Mouse (Mus musculus) midbrain, embryonic 11.5 days (tissue): ENCODE measurements around the gene H2al1j. TPM values are rescaled to one million over a fixed set of nuclear protein-coding genes. Genes with fewer than 3 reads are reported as not detected.
"Not testable (repeated sequence)": the region's sequence is repeated elsewhere in the genome, so short reads cannot be mapped to it uniquely, and the experiment has no call there.

Source experiments
- ATAC-seq: fragments of 200-750 bp; cut with Nextera tagmentation; 2 replicates; pipeline ENCODE4 v1.8.0; 2017; ENCODE audit warnings: moderate TSS enrichment, moderate library complexity; ENCODE audit not compliant: low FRiP score
- DNase-seq: peaks from one replicate; pipeline ENCODE4 v3.0.0; 2015; ENCODE audit warnings: low spot score; ENCODE audit errors: missing footprints
- H3K27ac ChIP-seq: fragments of 300-500 bp; sonication (generic); 2 replicates; pipeline ENCODE4 v1.5.1; 2014; ENCODE audit warnings: low read depth, low read length
- H3K27me3 ChIP-seq: fragments of 300-500 bp; sonication (generic); 2 replicates; pipeline ENCODE4 v1.6.1; 2014; ENCODE audit warnings: mild to moderate bottlenecking, low read length, moderate library complexity, mixed read lengths; ENCODE audit not compliant: control insufficient read depth, insufficient read depth
- H3K36me3 ChIP-seq: fragments of 300-500 bp; sonication (generic); 2 replicates; pipeline ENCODE4 v1.6.1; 2014; ENCODE audit warnings: mild to moderate bottlenecking, low read length, moderate library complexity, mixed read lengths; ENCODE audit not compliant: control insufficient read depth, insufficient read depth
- H3K4me1 ChIP-seq: fragments of 300-500 bp; sonication (generic); 2 replicates; pipeline ENCODE4 v1.6.1; 2014; ENCODE audit warnings: low read length; ENCODE audit not compliant: control insufficient read depth, insufficient read depth
- H3K4me2 ChIP-seq: fragments of 300-500 bp; sonication (generic); 2 replicates; pipeline ENCODE4 v1.6.1; 2014; ENCODE audit warnings: mild to moderate bottlenecking, moderate library complexity
- H3K4me3 ChIP-seq: fragments of 300-500 bp; sonication (generic); 2 replicates; pipeline ENCODE4 v1.5.1; 2014; ENCODE audit warnings: low read depth, low read length
- H3K9ac ChIP-seq: fragments of 300-500 bp; sonication (generic); 2 replicates; pipeline ENCODE4 v1.6.1; 2014; ENCODE audit warnings: low read length
- H3K9me3 ChIP-seq: fragments of 300-500 bp; sonication (generic); 2 replicates; pipeline ENCODE4 v1.6.1; 2016; ENCODE audit warnings: low read length; ENCODE audit not compliant: control insufficient read depth
- WGBS: fragments of 180-500 bp; shearing (Covaris S2); extraction: QIAGEN DNeasy Blood & Tissue Kit; methylation state at CpG from one replicate; pipeline ENCODE4 v1.1.7; 2014; 5-methylcytosine and 5-hydroxymethylcytosine counted together
- polyA plus RNA-seq: library from polyadenylated mRNA; unstranded; fragments of >200 nt; fragmentation: Nextera tagmentation; extraction: Ambion mirVana; gene quantifications from 2 replicates; pipeline ENCODE4 v1.2.1, GENCODE M21; 2014

H2al1j gene
- polyA plus RNA-seq, 1 experiment from 2014 or later: not detected

DNA sequence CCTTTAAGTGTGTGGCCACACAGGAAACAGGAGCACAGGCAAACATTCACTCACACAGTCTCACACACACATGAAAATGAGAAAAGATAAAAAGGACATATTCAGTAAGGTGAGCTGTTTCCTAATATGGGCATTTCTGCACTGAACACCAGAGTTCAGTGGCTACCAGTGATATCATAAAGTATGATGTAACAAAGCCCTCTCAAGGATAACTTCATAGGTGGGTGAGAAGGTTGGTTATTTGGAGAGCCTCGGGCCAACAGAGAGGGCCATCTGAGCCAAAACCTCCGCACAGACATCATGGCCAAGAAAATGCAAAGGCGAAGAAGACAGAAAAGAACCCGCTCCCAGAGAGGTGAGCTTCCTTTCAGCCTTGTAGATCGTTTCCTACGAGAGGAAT lies 12.8 kb upstream of the H2al1j start, which contains the start of gene H2al1f:
Gene H2al1f (plus strand): TSS at position 301 of the 400 bp plus-strand sequence.
- H3K27ac ChIP-seq, H3K9ac ChIP-seq, H3K4me2 ChIP-seq, H3K9me3 ChIP-seq, H3K27me3 ChIP-seq, H3K4me3 ChIP-seq, H3K36me3 ChIP-seq, ATAC-seq, DNase-seq, H3K4me1 ChIP-seq: not testable (repeated sequence)
- no CpG with 5 or more reads among the region's 6 CpGs for WGBS

DNA sequence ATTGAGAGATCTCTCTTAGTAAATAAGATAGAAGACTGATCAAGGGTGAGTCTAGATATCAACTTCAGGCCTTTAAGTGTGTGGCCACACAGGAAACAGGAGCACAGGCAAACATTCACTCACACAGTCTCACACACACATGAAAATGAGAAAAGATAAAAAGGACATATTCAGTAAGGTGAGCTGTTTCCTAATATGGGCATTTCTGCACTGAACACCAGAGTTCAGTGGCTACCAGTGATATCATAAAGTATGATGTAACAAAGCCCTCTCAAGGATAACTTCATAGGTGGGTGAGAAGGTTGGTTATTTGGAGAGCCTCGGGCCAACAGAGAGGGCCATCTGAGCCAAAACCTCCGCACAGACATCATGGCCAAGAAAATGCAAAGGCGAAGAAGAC lies 9.7 kb upstream of the H2al1j start, which contains the start of gene H2al1g:
Gene H2al1g (plus strand): TSS at position 301 of the 400 bp plus-strand sequence.
- no CpG with 5 or more reads among the region's 3 CpGs for WGBS
- not testable (repeated sequence) for H3K4me2 ChIP-seq, DNase-seq, H3K9ac ChIP-seq, H3K9me3 ChIP-seq, H3K27me3 ChIP-seq, ATAC-seq, H3K4me3 ChIP-seq, H3K27ac ChIP-seq, H3K36me3 ChIP-seq, H3K4me1 ChIP-seq

DNA sequence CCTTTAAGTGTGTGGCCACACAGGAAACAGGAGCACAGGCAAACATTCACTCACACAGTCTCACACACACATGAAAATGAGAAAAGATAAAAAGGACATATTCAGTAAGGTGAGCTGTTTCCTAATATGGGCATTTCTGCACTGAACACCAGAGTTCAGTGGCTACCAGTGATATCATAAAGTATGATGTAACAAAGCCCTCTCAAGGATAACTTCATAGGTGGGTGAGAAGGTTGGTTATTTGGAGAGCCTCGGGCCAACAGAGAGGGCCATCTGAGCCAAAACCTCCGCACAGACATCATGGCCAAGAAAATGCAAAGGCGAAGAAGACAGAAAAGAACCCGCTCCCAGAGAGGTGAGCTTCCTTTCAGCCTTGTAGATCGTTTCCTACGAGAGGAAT lies 6.4 kb upstream of the H2al1j start, which contains the start of gene H2al1h:
Gene H2al1h (plus strand): TSS at position 301 of the 400 bp plus-strand sequence.
- WGBS: no CpG with 5 or more reads among the region's 6 CpGs
- not testable (repeated sequence) for H3K4me3 ChIP-seq, H3K4me1 ChIP-seq, H3K27me3 ChIP-seq, H3K36me3 ChIP-seq, H3K27ac ChIP-seq, H3K4me2 ChIP-seq, H3K9ac ChIP-seq, H3K9me3 ChIP-seq, ATAC-seq, DNase-seq

- WGBS: 90% methylated on average over 2 of the region's 5 CpGs
- not testable (repeated sequence) for ATAC-seq, H3K4me1 ChIP-seq, H3K4me2 ChIP-seq, H3K27me3 ChIP-seq, H3K27ac ChIP-seq, H3K4me3 ChIP-seq, H3K9me3 ChIP-seq, DNase-seq, H3K9ac ChIP-seq, H3K36me3 ChIP-seq
These were observed 3.3 kb upstream of the H2al1j start, which contains the start of gene H2al1i for GRCm38 (mm10) chrX:11324359-11324758. H2al1i (plus strand) TSS chrX:11324659.

DNA sequence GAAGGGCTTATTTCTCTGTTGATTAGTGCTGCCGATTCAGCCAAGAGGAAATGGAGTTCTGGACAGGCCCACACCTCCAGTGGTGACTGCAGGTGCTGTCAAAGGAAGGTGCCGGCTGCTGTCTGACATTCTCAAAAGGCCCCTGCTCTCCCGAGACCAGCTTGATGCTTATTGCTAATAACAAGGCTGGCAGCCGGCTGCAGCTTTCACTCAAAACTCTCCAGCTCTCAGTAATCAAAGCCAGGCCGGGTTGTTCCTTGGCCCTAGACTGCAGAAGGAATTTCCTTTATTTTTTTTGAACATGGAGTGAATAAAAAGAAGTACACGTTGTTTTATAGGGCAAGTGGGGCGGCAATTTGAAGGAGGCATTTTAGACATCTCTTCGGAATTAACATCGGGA lies 18.1 kb downstream of the H2al1j start:
- no peak for DNase-seq
- no peak overlapping the region for H3K4me3 ChIP-seq

DNA sequence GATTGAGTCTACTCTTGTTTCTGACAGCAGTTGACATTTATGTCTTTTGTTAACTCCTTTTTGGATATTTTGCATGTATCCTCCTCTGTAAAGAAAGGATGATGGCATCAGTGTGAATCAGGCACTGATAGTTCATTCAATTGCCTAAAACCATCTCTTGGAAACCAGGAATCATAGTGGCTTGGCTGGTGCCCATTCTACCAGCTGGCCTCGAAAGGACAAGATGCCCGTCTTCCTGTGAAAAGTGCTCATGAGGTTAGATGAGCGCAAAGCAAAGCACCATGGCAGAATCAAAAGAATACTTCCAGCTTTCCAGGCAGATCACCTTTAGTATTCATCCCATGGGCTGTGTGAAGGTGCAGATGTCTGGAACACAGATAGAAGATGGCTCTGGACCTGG lies 19.1 kb downstream of the H2al1j start:
- H3K27ac ChIP-seq: no peak overlapping the region
- WGBS: 96% methylated on average over 3 of the region's 3 CpGs

More for the DNA sequence above, 18.1 kb downstream of the H2al1j start:
- no peak for ATAC-seq
- no peaks in the 10 kb centered on the region for H3K36me3 ChIP-seq
- WGBS: 72% methylated on average over 9 of the region's 9 CpGs
- H3K27ac ChIP-seq: no peak overlapping the region
- no peak overlapping the region for H3K4me2 ChIP-seq
- no peaks in the 10 kb centered on the region for H3K27me3 ChIP-seq
- H3K9ac ChIP-seq: no peak overlapping the region
- H3K4me1 ChIP-seq: no peaks in the 10 kb centered on the region
- no peaks in the 10 kb centered on the region for H3K9me3 ChIP-seq

GRCm38 (mm10) chrX:11360823-11361222 lies 33.2 kb downstream of the H2al1j start:
- WGBS: 83% methylated on average over 6 of the region's 6 CpGs
- Histone ChIP-seq H3K9ac (no peak overlapping the region), H3K27me3 (peaks cover 3% of the 10 kb centered on the region; the same call in 1 of the 2 replicates), H3K9me3 (no peaks in the 10 kb centered on the region), H3K4me2 (no peak overlapping the region), H3K4me1 (no peaks in the 10 kb centered on the region), H3K36me3 (no peaks in the 10 kb centered on the region), H3K4me3 (no peak overlapping the region), H3K27ac (no peak overlapping the region)
- no peak for DNase-seq
- ATAC-seq: no peak

More for the DNA sequence above, 19.1 kb downstream of the H2al1j start:
- no peak overlapping the region for H3K9ac ChIP-seq
- ATAC-seq (no peak), DNase-seq (no peak)
- H3K4me1 ChIP-seq: no peaks in the 10 kb centered on the region
- H3K4me3 ChIP-seq: no peak overlapping the region
- no peaks in the 10 kb centered on the region for H3K27me3 ChIP-seq
- H3K4me2 ChIP-seq: no peak overlapping the region
- no peaks in the 10 kb centered on the region for H3K9me3 ChIP-seq
- no peaks in the 10 kb centered on the region for H3K36me3 ChIP-seq

- H3K9ac ChIP-seq: no peak overlapping the region
These were observed 33.6 kb downstream of the H2al1j start for GRCm38 (mm10) chrX:11361261-11361660.

DNA sequence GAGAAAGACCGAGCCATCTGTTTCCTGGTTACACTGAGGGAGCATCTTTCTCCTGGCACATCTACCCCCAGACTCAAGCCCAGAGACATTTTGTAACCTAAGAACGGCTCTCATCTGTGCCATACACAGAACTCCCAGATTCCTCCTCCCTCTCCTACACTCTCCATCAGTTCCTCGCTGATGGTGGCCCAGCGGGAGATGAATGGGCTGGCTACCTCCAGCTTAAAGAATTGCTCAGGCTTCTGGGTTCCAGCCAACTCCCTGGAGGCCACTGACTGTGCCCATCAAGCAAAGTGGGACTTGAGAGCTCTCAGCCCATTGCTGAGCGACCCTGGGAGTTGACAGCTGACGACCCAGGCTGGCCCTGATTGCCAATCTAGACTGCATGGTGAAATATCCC lies 36.3 kb downstream of the H2al1j start:
- no peaks in the 10 kb centered on the region for H3K9me3 ChIP-seq
- no peaks in the 10 kb centered on the region for H3K4me1 ChIP-seq
- no peaks in the 10 kb centered on the region for H3K36me3 ChIP-seq
- 68% methylated on average over 6 of the region's 6 CpGs for WGBS
- H3K4me2 ChIP-seq: no peak overlapping the region
- ATAC-seq (no peak), DNase-seq (no peak)
- H3K27me3 ChIP-seq: peaks cover 3% of the 10 kb centered on the region; the same call in 1 of the 2 replicates
- no peak overlapping the region for H3K9ac ChIP-seq
- no peak overlapping the region for H3K4me3 ChIP-seq
- H3K27ac ChIP-seq: no peak overlapping the region

More at GRCm38 (mm10) chrX:11361261-11361660, 33.6 kb downstream of the H2al1j start:
- H3K36me3 ChIP-seq: no peaks in the 10 kb centered on the region
- H3K4me3 ChIP-seq: no peak overlapping the region
- WGBS: 91% methylated on average over 2 of the region's 2 CpGs
- no peaks in the 10 kb centered on the region for H3K9me3 ChIP-seq
- peaks cover 3% of the 10 kb centered on the region; the same call in 1 of the 2 replicates for H3K27me3 ChIP-seq
- ATAC-seq (no peak), DNase-seq (no peak)
- no peak overlapping the region for H3K27ac ChIP-seq
- H3K4me1 ChIP-seq: no peaks in the 10 kb centered on the region
- H3K4me2 ChIP-seq: no peak overlapping the region
